Mouse (Mus musculus) ES-Bruce4 (cell line): ENCODE data around the gene Pnpo.

Source experiments
- CTCF ChIP-seq: IDR thresholded peaks from one replicate; pipeline ENCODE4 v1.8.1; 2011; ENCODE audit warnings: low read depth, low read length
- POLR2A ChIP-seq: IDR thresholded peaks from one replicate; pipeline ENCODE4 v1.8.1; 2011; ENCODE audit warnings: low read length; ENCODE audit not compliant: insufficient read depth

DNA sequence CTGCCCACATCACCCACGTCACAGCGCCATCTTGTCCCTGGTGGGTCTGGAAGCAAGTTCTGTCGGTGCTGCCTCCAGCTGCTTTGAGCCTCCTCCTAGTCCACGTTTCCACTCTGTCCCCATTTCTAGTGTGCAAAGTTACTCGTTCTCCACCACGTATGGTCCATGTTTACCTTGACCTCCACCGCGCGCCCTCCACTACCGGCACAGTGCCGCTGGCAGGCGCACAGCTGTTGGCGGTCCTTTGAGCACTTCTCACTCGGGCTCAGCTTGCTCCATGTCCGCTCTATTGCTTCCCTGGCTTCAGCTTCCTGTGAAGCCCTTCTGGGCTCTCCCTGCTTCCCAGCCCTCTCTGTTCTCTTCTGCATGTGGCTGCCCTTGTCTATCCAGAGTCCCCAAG lies 37.7 kb upstream of the Pnpo start:
- no peak for TF ChIP-seq POLR2A
- no peak for TF ChIP-seq CTCF
